Mouse (Mus musculus): Measurements from ENCODE around the gene Tdrd5. TPM values are rescaled to one million over a fixed set of nuclear protein-coding genes. Genes with fewer than 3 reads are reported as not detected.
A peak's percentile ranks its signal among the peaks of the same experiment; 100 is the strongest.

Tdrd5 gene
- polyA plus RNA-seq, 2 experiments = 0.08 to 0.15 TPM

DNA sequence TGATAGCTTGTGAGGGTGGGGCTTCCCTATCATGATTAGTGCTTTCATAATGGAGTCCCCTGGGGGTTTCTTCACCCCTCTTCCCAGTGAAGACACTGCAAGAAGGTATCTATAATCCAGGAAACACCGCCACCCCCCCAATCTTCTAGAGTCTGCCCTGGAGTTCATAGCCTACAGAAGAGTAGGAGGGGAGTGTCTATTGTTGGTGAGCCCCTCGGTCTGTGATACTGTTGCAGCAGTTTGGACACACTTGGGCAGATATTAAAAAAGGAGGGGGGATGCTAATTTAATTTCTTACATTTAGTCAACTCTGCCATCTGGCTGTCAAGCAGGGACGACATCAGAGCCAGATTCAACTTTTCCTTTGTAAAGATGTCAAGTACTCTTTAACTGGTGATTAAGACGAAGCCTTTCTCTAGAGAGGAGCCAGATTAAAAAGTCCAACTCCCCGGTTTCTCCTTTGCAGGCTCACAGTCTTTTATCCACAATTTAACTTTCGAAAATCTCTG, 91.6 kb downstream of the Tdrd5 start:
- TF ChIP-seq EP300 (IDR thresholded peaks at IDR 0.05; ENCODE audit: low read depth) = no peak
- TF ChIP-seq CTCF (IDR thresholded peaks at IDR 0.05; ENCODE audit: low read depth) = no peak
- DNase-seq (ENCODE audit: low read depth in 3 of 3, low spot score in 3 of 3) (no peak), ATAC-seq (ENCODE audit: insufficient read depth) (no peak)
- peaks cover 9% of the 10 kb centered on the region for H3K27me3 ChIP-seq (ENCODE audit: control insufficient read depth, insufficient read depth, low read length)
- H3K4me3 ChIP-seq (ENCODE audit: insufficient read depth in 1 of 2, low read depth in 2 of 2, low read length in 2 of 2) = no peak overlapping the region
- 63% methylated on average over 6 of the region's 6 CpGs for WGBS (ENCODE audit: insufficient replicate concordance)
- H3K4me1 ChIP-seq (replicated peaks; ENCODE audit: control insufficient read depth in 2 of 2, insufficient read depth in 2 of 2, low read length in 1 of 2) = peaks cover 38 to 43% of the 10 kb centered on the region in 2 experiments
- no peak overlapping the region for H3K9ac ChIP-seq (replicated peaks)
- no peaks in the 10 kb centered on the region for H3K36me3 ChIP-seq (replicated peaks; ENCODE audit: control insufficient read depth, insufficient read depth, low read depth)
- H3K27ac ChIP-seq = peak overlapping the region; percentile 13; the same call in 1 of the 2 replicates
- no peak overlapping the region for H3K4me2 ChIP-seq (ENCODE audit: low read depth)
- H3K9me3 ChIP-seq (ENCODE audit: control insufficient read depth, low read length) = no peaks in the 10 kb centered on the region

Other genes with a start within 250 kb of the Tdrd5 start
- gene Fam163a, start 98.6 kb downstream of the Tdrd5 start, polyA plus RNA-seq (2012; rRNA removed) = 0.01 TPM in 2 replicates
- not detected in 2 replicates for gene Fam163a, start 98.6 kb downstream of the Tdrd5 start, polyA plus RNA-seq (2014; fragmentation: Nextera tagmentation; extraction: Ambion mirVana)
- gene Nphs2, start 7.1 kb upstream of the Tdrd5 start, polyA plus RNA-seq (2012; rRNA removed) = 0.01 TPM in 1 of 2 replicates, not detected in the other
- not detected in 2 replicates for gene Nphs2, start 7.1 kb upstream of the Tdrd5 start, polyA plus RNA-seq (2014; fragmentation: Nextera tagmentation; extraction: Ambion mirVana)
- gene Gm2000, start 62.4 kb upstream of the Tdrd5 start, polyA plus RNA-seq (2012; rRNA removed) = 150 and 744 TPM in 2 replicates
- 677 and 682 TPM in 2 replicates for gene Gm2000, start 62.4 kb upstream of the Tdrd5 start, polyA plus RNA-seq (2014; fragmentation: Nextera tagmentation; extraction: Ambion mirVana)
- 0.06 TPM in 1 of 2 replicates, not detected in the other for gene Axdnd1, start 117.5 kb upstream of the Tdrd5 start, polyA plus RNA-seq (2012; rRNA removed)
- gene Axdnd1, start 117.5 kb upstream of the Tdrd5 start, polyA plus RNA-seq (2014; fragmentation: Nextera tagmentation; extraction: Ambion mirVana) = 0.06 and 0.09 TPM in 2 replicates
- 8.1 and 8.8 TPM in 2 replicates for gene Soat1, start 170.7 kb upstream of the Tdrd5 start, polyA plus RNA-seq (2012; rRNA removed)
- 10.4 and 11.7 TPM in 2 replicates for gene Soat1, start 170.7 kb upstream of the Tdrd5 start, polyA plus RNA-seq (2014; fragmentation: Nextera tagmentation; extraction: Ambion mirVana)
- gene Gm10031, start 220.3 kb upstream of the Tdrd5 start, polyA plus RNA-seq (2012; rRNA removed) = 1.0 and 2.1 TPM in 2 replicates
- gene Gm10031, start 220.3 kb upstream of the Tdrd5 start, polyA plus RNA-seq (2014; fragmentation: Nextera tagmentation; extraction: Ambion mirVana) = 0.27 TPM in 1 of 2 replicates, not detected in the other